Mouse (Mus musculus) forebrain, postnatal 0 days (tissue): ENCODE data around the gene Wfdc3. TPM values are rescaled to one million over a fixed set of nuclear protein-coding genes. Genes with fewer than 3 reads are reported as not detected.

Experiments
- ATAC-seq: fragments of 200-750 bp; cut with Nextera tagmentation; 2 replicates; pipeline ENCODE4 v1.8.0; 2017; ENCODE audit warnings: mild to moderate bottlenecking, moderate library complexity
- DNase-seq: peaks from one replicate; pipeline ENCODE4 v3.0.0-alpha.2; 2015
- H3K27ac ChIP-seq: fragments of 300-500 bp; sonication (generic); 2 replicates; pipeline ENCODE4 v1.5.1; 2014; ENCODE audit warnings: low read depth, mild to moderate bottlenecking, antibody characterized with exemption, low read length, moderate library complexity, mixed read lengths
- H3K27me3 ChIP-seq: fragments of 300-500 bp; sonication (generic); 2 replicates; pipeline ENCODE4 v1.6.1; 2014; ENCODE audit warnings: mild to moderate bottlenecking, low read length, mixed read lengths; ENCODE audit not compliant: insufficient read depth
- H3K36me3 ChIP-seq: fragments of 300-500 bp; sonication (generic); 2 replicates; pipeline ENCODE4 v1.6.1; 2014; ENCODE audit warnings: mild to moderate bottlenecking, moderate library complexity; ENCODE audit not compliant: insufficient read depth
- H3K4me1 ChIP-seq: fragments of 300-500 bp; sonication (generic); 2 replicates; pipeline ENCODE4 v1.6.1; 2014; ENCODE audit warnings: antibody characterized with exemption; ENCODE audit not compliant: insufficient read depth
- H3K4me2 ChIP-seq: fragments of 300-500 bp; sonication (generic); 2 replicates; pipeline ENCODE4 v1.6.1; 2014; ENCODE audit warnings: low read depth, mild to moderate bottlenecking, moderate library complexity
- H3K4me3 ChIP-seq: fragments of 300-500 bp; sonication (generic); 2 replicates; pipeline ENCODE4 v1.5.1; 2014; ENCODE audit warnings: low read depth, low read length, mixed read lengths
- H3K9ac ChIP-seq: fragments of 300-500 bp; sonication (generic); 2 replicates; pipeline ENCODE4 v1.6.1; 2014; ENCODE audit warnings: mild to moderate bottlenecking
- H3K9me3 ChIP-seq: fragments of 300-500 bp; sonication (generic); 2 replicates; pipeline ENCODE4 v1.6.1; 2016; ENCODE audit warnings: low read length
- CTCF ChIP-seq: sonication (generic); IDR thresholded peaks from 2 replicates; pipeline ENCODE4 v1.5.1; 2016; ENCODE audit warnings: antibody characterized with exemption, control low read depth, low read depth
- WGBS: fragments of 180-500 bp; shearing (Covaris S2); extraction: QIAGEN DNeasy Blood & Tissue Kit; methylation state at CpG from one replicate; pipeline ENCODE4 v1.1.7; 2014; 5-methylcytosine and 5-hydroxymethylcytosine counted together
- polyA plus RNA-seq: library from polyadenylated mRNA; unstranded; fragments of >200 nt; fragmentation: Nextera tagmentation; extraction: Ambion mirVana; gene quantifications from 2 replicates; pipeline ENCODE4 v1.2.1, GENCODE M21; 2015
- total RNA-seq: library from RNA; depleted of rRNA; stranded (reverse); fragments of >200 nt; gene quantifications from 2 replicates; pipeline ENCODE4 v1.2.3, GENCODE M21; 2014

Wfdc3 gene
- total and polyA plus RNA-seq, 2 experiments from 2014 or later, result 0.81 to 1.1 TPM

DNA sequence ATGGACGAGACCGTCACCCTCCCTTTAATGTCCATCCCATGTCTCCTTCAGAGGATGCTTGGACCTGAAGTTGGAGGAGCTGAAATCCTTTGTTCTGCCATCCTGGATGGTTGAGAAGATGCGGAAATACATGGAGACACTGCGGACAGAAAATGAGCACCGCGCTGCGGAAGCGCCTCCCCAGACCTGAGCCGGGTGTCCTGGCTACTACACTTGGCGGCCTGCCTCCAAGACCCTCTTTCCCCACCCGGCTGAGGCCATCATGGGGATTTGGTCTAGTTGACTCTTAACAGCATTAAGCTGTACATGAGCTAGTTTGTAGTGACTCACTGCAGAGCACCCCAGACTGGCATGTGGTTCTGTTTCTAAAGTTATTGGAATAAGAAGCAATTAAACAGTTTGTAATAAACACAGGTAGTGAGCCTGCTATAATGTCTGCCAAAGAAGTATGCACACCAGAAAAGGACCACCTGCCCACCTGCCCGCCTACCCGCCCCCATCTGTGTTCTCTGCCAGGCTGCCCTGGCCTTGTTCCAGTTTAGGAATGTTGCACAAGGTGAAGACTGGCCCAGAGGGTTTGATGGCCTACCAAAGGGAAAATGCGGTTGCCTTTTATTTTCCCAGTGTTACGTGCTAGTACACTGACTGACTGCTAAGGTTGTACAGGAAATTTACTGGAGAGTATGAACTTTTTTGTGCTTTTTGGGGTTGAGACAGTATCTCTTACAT is 22.2 kb upstream of the Wfdc3 start:
- TF ChIP-seq CTCF, result no peak

DNA sequence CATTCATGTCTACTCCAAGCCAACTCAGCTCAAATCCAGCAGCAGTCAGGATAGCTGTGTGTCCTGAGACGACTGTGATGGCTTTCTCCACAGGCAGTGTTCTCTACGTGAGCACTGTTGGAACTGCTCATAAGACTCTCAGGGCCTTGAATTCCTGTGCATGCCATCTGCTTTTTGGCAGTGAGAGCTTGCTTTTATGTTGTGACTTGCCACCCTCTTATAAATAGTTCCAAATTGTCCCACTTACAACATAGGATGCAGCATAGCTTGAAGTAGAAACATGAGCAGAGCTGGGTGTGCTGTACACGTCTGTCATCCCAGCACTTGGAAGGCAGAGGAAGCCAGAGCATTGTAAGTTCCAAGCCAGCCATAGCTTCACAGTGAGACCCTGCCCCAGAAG is 20.1 kb upstream of the Wfdc3 start:
- WGBS, result 67% methylated on average over 3 of the region's 3 CpGs
- no peaks in the 10 kb centered on the region for H3K27me3 ChIP-seq
- H3K4me3 ChIP-seq, result no peak overlapping the region
- no peak overlapping the region for H3K4me2 ChIP-seq
- no peak overlapping the region for H3K9ac ChIP-seq
- H3K4me1 ChIP-seq, result no peaks in the 10 kb centered on the region; the same call in 1 of the 2 replicates
- ATAC-seq, result no peak
- no peak overlapping the region for H3K27ac ChIP-seq
- peaks cover 63% of the 10 kb centered on the region for H3K36me3 ChIP-seq
- DNase-seq, result no peak
- no peak for TF ChIP-seq CTCF
- no peaks in the 10 kb centered on the region for H3K9me3 ChIP-seq

More for the DNA sequence above, 22.2 kb upstream of the Wfdc3 start:
- no peak overlapping the region for H3K4me3 ChIP-seq
- peaks cover 44% of the 10 kb centered on the region for H3K36me3 ChIP-seq
- 92% methylated on average over 15 of the region's 15 CpGs for WGBS
- no peak overlapping the region for H3K4me2 ChIP-seq
- no peaks in the 10 kb centered on the region for H3K9me3 ChIP-seq
- H3K27me3 ChIP-seq, result no peaks in the 10 kb centered on the region
- H3K9ac ChIP-seq, result no peak overlapping the region
- no peak overlapping the region for H3K27ac ChIP-seq
- no peak for ATAC-seq
- no peak for DNase-seq
- H3K4me1 ChIP-seq, result no peaks in the 10 kb centered on the region; the same call in 1 of the 2 replicates

DNA sequence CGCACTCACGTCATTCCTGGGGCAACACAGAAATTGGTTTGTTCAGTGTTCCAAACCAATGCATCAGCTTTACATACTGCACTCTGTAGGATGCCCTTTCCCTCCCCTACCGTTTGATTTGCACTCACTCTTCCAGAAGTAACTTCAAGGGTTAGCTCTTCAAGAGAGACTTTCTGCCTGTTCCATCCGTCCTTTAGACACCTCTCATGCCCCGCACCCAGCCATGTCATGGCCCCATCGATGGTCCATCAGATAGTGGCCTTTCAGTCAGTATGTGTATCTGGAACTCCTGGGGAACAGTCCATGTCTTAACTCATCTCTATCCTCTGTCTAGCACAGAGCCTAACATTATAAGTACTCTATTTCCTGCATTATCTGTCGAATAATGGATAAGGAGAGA is 16.9 kb upstream of the Wfdc3 start:
- Histone ChIP-seq H3K9me3 (no peaks in the 10 kb centered on the region), H3K9ac (no peak overlapping the region), H3K4me1 (no peaks in the 10 kb centered on the region), H3K4me2 (no peak overlapping the region), H3K27me3 (no peaks in the 10 kb centered on the region), H3K27ac (no peak overlapping the region), H3K4me3 (no peak overlapping the region), H3K36me3 (peaks cover 89% of the 10 kb centered on the region)
- 91% methylated on average over 7 of the region's 7 CpGs for WGBS
- ATAC-seq, result no peak
- DNase-seq, result no peak
- no peak for TF ChIP-seq CTCF

DNA sequence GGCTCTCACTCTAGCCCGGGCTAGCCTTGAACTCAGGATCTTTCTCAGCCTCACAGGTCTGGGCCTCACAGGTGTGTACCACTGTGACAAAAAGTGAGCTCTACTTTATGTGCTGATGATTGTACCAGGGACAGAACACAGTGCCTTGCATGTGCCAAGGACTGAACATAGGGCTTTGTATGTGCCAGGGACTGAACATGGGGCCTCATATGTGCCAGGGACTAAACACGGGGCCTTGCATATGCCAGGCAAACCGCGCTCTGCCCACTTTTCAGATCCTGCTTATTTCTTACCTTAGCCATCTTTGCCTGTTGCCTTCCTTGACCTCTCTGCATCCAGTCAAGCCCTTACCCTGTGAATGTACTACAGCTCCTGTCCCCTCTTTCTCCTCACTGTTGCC is 16.2 kb upstream of the Wfdc3 start:
- Histone ChIP-seq H3K4me3 (no peak overlapping the region), H3K4me1 (no peaks in the 10 kb centered on the region), H3K27ac (no peak overlapping the region), H3K9ac (no peak overlapping the region), H3K4me2 (no peak overlapping the region), H3K9me3 (no peaks in the 10 kb centered on the region), H3K27me3 (no peaks in the 10 kb centered on the region), H3K36me3 (peaks cover 89% of the 10 kb centered on the region)
- no peak for DNase-seq
- no peak for TF ChIP-seq CTCF
- 97% methylated on average over 4 of the region's 4 CpGs for WGBS
- no peak for ATAC-seq

DNA sequence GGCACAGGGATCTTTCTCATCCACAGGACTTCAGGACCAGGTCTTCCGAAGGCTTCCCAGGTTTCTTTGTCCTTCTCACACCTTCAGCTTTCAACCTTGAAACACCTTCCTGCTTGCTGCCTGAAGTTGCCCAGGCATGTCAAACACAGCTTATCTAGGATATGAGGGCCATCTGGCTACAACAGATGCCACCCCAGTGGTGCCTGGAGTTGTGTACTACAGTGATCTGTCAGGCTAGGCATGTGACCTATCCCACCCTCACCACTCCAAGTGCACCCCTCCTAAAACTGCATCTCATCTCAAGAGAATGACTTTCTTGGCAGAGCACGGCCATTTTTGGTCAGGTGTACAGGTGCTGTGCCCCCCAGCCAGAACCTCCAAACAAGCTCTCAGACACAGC is 15.8 kb upstream of the Wfdc3 start:
- no peak overlapping the region for H3K4me2 ChIP-seq
- TF ChIP-seq CTCF, result no peak
- H3K4me1 ChIP-seq, result no peaks in the 10 kb centered on the region
- no peaks in the 10 kb centered on the region for H3K27me3 ChIP-seq
- peaks cover 89% of the 10 kb centered on the region for H3K36me3 ChIP-seq
- no peak overlapping the region for H3K27ac ChIP-seq
- no peak for DNase-seq
- H3K9ac ChIP-seq, result no peak overlapping the region
- no peaks in the 10 kb centered on the region for H3K9me3 ChIP-seq
- no peak overlapping the region for H3K4me3 ChIP-seq
- ATAC-seq, result no peak
- WGBS, result 87% methylated on average over 2 of the region's 2 CpGs

DNA sequence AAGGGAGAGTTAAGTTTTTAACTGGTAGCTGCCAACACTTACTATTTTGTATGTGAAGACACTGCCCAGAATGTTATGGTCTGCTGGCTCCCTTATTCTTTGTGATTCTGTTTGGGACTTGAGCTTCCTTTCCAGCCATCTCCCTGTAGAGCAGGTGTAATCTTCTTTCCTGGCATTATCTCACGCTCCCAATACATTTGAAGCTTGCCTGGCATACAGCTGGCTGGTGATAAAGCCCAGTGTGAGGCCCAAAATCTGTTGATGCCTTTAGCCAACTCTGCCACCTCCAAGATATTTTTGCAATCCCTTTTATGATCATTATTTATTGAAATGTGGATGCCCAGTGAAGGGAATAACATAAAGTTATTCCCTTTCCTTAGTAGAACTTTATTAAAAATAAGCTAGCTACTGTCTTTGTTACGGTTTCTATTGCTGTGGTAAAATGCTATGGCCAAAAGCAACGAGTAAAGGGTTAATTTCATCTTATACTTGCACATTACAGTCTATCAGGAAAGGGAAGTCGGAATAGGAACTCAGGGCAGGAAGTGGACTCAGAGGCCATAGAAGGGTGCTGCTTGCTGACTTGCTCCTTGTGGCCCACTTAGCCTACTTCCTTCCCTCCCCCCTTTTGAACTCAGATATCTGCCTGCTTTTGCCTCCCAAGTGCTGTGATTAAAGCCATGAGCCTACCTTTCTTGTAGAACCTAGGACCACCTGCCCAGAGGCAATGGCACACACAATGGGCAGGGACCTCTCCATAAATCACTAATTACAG is 14.5 kb upstream of the Wfdc3 start:
- no peak for DNase-seq
- Histone ChIP-seq H3K4me2 (no peak overlapping the region), H3K9me3 (no peaks in the 10 kb centered on the region), H3K4me3 (no peak overlapping the region), H3K36me3 (peaks cover 90% of the 10 kb centered on the region), H3K9ac (no peak overlapping the region), H3K27me3 (no peaks in the 10 kb centered on the region), H3K27ac (no peak overlapping the region), H3K4me1 (no peaks in the 10 kb centered on the region)
- no peak for ATAC-seq
- WGBS, result 90% methylated on average over 4 of the region's 4 CpGs
- no peak for TF ChIP-seq CTCF

DNA sequence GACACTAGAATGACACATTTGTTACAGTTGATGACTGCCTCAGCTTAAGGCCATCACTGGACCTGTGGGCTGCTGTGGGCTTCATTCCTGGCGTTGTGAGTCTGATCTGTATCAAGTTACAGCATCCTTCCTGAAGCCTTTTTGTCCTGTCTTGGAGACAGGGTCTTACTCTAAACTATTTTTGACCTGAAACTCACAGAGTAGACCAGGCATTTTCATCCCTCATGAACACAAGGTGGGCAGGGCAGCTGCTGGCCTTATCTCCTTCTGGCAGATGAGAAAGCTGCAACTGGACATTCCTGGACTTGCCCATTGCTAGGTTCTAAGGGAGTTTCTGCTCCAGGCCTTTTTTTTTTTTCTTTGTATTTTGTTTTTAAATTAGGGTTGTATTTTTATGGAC is 13.0 kb upstream of the Wfdc3 start:
- H3K9me3 ChIP-seq, result no peaks in the 10 kb centered on the region
- H3K27ac ChIP-seq, result no peak overlapping the region
- DNase-seq (no peak), ATAC-seq (no peak)
- H3K36me3 ChIP-seq, result peaks cover 98% of the 10 kb centered on the region
- no peak overlapping the region for H3K4me2 ChIP-seq
- no peaks in the 10 kb centered on the region for H3K4me1 ChIP-seq
- TF ChIP-seq CTCF, result no peak
- H3K9ac ChIP-seq, result no peak overlapping the region
- H3K27me3 ChIP-seq, result no peaks in the 10 kb centered on the region
- WGBS, result 83% methylated on average over 1 of the region's 1 CpGs
- H3K4me3 ChIP-seq, result no peak overlapping the region
